Mouse (Mus musculus) urinary bladder, adult 2 months (tissue): ENCODE measurements around the gene Olfr1416. TPM values are rescaled to one million over a fixed set of nuclear protein-coding genes. Genes with fewer than 3 reads are reported as not detected.

Experiments used
- DNase-seq: peaks from one replicate; pipeline ENCODE4 v3.0.0; 2022; ENCODE audit warnings: low spot score
- polyA plus RNA-seq: library from polyadenylated mRNA; depleted of rRNA; stranded (reverse); fragments of >200 nt; gene quantifications from 2 replicates; pipeline ENCODE4 v1.2.3, GENCODE M21; 2012; rRNA removed

Olfr1416 gene
- polyA plus RNA-seq, 1 experiment: not detected

DNA sequence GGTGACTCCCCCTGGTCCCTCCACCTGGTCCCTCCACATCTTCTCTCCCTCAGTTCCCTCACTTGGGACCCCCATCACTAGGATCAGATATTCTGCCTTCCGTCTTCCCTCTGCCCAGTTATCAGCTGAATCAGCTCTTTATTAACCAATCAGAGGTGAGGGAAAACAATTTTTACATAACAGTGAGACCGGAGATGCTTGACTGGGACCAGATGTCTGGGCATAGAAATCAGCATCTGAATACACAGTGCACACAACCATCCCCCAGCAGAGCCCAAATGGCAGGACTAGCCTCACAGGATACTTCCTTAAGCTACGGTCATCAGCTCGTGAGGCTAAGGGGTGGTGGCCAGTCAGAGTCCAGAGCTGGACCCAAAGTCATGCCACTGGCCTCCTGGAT, 52.8 kb downstream of the Olfr1416 start:
- no peak for DNase-seq

DNA sequence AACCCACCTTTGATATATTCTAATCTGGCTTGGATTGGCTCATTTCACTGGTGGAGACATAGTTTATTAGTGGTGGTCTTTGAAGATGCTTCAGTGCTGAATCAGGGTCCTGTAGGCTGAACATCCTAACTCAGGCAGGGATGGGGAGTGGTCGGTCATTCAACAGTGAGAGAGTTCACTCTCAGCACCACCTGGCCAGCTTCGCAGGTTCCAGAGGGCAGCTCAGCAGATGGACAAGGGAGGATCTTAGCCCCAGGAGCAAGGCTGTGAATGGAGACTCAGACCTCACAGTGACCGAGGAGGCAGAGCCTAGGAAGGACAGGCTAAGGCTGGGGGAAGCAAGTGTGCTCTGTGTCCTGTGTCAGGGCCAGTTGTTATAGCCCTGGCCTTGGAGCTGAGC, 53.5 kb downstream of the Olfr1416 start:
- DNase-seq: no peak

DNA sequence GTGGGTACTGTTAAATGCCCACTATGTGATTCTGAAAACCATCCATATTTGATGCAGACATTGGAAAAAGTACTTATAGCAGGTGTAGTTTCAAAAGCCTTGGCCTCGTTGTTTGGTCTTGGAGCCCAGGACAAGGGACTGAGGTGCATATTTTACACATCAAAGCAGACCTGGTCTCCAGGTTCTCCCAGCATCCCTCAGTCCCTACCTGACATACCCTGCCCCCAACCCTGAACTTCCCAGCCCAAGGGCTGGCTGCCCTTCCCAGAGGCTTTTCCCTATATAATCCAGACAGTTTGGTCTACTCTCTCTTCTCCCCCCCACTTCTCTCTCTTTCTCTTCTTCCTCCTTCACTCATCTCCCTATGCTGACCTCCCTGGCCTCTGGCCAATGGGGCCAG, 53.9 kb downstream of the Olfr1416 start:
- no peak for DNase-seq

Other genes with a start within 250 kb of the Olfr1416 start
- gene Ndufa10, start 11.3 kb downstream of the Olfr1416 start, polyA plus RNA-seq: 94.5 and 96.3 TPM in 2 replicates
- gene Olfr1415, start 11.0 kb upstream of the Olfr1416 start, polyA plus RNA-seq: not detected in 2 replicates
- not detected in 2 replicates for gene Olfr1414, start 33.5 kb upstream of the Olfr1416 start, polyA plus RNA-seq
- gene Olfr1413, start 86.2 kb upstream of the Olfr1416 start, polyA plus RNA-seq: not detected in 2 replicates
- not detected in 2 replicates for gene Olfr1412, start 100.7 kb upstream of the Olfr1416 start, polyA plus RNA-seq
- not detected in 2 replicates for gene Olfr1411, start 109.3 kb upstream of the Olfr1416 start, polyA plus RNA-seq
- gene Olfr1410, start 120.7 kb upstream of the Olfr1416 start, polyA plus RNA-seq: not detected in 2 replicates
- gene Olfr12, start 132.7 kb upstream of the Olfr1416 start, polyA plus RNA-seq: not detected in 2 replicates
- gene Cops9, start 156.9 kb upstream of the Olfr1416 start, polyA plus RNA-seq: 247 and 282 TPM in 2 replicates
- 0.14 and 0.15 TPM in 2 replicates for gene Otos, start 163.7 kb upstream of the Olfr1416 start, polyA plus RNA-seq